In the genomic region with DNA sequence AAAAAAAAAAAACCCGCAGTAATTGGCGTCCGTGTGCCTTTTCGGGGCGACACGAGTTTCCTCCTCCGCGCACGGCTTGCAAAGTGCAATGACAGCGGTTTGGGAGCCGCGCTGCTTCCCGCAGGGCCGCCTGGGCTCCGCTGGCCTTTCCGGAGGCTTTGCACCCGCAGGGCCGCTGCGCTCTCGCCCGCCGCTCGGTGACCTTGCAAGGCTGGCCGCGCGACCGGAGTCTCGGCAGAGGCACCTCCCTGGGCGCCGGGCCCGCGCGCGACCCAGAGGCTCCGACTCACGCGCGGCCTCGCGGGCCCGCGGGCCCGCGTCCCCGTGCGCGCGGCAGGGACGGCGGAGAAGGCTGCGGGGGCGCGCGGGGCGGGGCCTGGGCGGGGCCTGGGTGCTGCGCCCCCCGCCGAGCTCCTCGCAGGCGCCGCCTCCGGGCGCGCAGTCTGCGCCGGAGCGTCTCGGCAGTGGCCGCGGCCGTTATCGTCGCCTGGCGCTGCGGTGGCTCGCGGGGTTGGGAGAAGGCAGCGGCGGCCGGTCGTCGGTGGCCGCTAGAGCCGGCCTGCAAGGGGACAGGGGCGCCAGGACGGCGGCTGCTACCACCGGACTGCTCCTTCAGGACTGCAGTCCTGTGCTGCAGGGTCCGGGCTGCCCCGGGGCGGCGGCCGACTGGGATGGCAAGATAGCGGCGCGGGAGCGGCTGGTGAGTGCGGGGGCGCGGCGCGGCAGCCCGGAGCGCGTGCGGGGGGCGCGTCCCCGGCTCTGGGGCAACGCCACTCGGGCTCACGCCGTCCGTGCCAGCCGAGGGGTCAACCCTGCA, we compare ENCODE assay signal across 8 mouse cellular contexts. TPM values are rescaled to one million over a fixed set of nuclear protein-coding genes. Genes with fewer than 3 reads are reported as not detected.
DNase-seq lines count a peak whose midpoint lies in the region; ATAC-seq lines count a peak whose summit lies in the region.

No protein-coding gene starts in this region.

- H3K27ac ChIP-seq in embryonic facial prominence, embryonic 11.5 days (replicated peaks; ENCODE audit: low read depth, low read length), result peak overlapping the region; percentile 56
- peak overlapping the region; percentile 78 for H3K27ac ChIP-seq in limb, embryonic 13.5 days
- H3K27ac ChIP-seq in midbrain, embryonic 13.5 days, result peak overlapping the region; percentile 84

- under 1% methylated on average over 85 of the region's 116 CpGs for whole genome bisulfite sequencing in embryonic facial prominence, embryonic 11.5 days
- WGBS in limb, embryonic 13.5 days, result under 1% methylated on average over 106 of the region's 116 CpGs
- WGBS in midbrain, embryonic 13.5 days, result under 1% methylated on average over 113 of the region's 116 CpGs

- H3K9me3 ChIP-seq in embryonic facial prominence, embryonic 11.5 days (replicated peaks; ENCODE audit: control insufficient read depth, low read length), result no peaks in the 10 kb centered on the region
- no peaks in the 10 kb centered on the region for H3K9me3 ChIP-seq in limb, embryonic 13.5 days
- H3K9me3 ChIP-seq in midbrain, embryonic 13.5 days, result no peaks in the 10 kb centered on the region

- H3K4me2 ChIP-seq in embryonic facial prominence, embryonic 11.5 days (ENCODE audit: low read depth, low read length), result peak overlapping the region; percentile 93
- peak overlapping the region; percentile 95 for H3K4me2 ChIP-seq in limb, embryonic 13.5 days (replicated peaks)
- peak overlapping the region; percentile 89 for H3K4me2 ChIP-seq in midbrain, embryonic 13.5 days (replicated peaks)

- H3K27me3 ChIP-seq in embryonic facial prominence, embryonic 11.5 days (ENCODE audit: control insufficient read depth, insufficient read depth, low read length), result no peaks in the 10 kb centered on the region
- H3K27me3 ChIP-seq in limb, embryonic 13.5 days, result peaks cover 3% of the 10 kb centered on the region; the same call in 1 of the 2 replicates
- peaks cover 27% of the 10 kb centered on the region for H3K27me3 ChIP-seq in midbrain, embryonic 13.5 days

- H3K4me3 ChIP-seq in embryonic facial prominence, embryonic 11.5 days (ENCODE audit: low read depth, low read length), result peak overlapping the region; percentile 72
- peak overlapping the region; percentile 86 for H3K4me3 ChIP-seq in limb, embryonic 13.5 days
- H3K4me3 ChIP-seq in midbrain, embryonic 13.5 days (replicated peaks), result peak overlapping the region; percentile 76

- no peaks in the 10 kb centered on the region; the same call in 1 of the 2 replicates for H3K4me1 ChIP-seq in embryonic facial prominence, embryonic 11.5 days (ENCODE audit: control insufficient read depth, insufficient read depth, low read length)
- peaks cover 23% of the 10 kb centered on the region for H3K4me1 ChIP-seq in limb, embryonic 13.5 days
- peaks cover 24% of the 10 kb centered on the region for H3K4me1 ChIP-seq in midbrain, embryonic 13.5 days (replicated peaks)

- peak overlapping the region; percentile 67 for H3K9ac ChIP-seq in embryonic facial prominence, embryonic 11.5 days (replicated peaks; ENCODE audit: low read length)
- peak overlapping the region; percentile 83 for H3K9ac ChIP-seq in limb, embryonic 13.5 days
- peak overlapping the region; percentile 82 for H3K9ac ChIP-seq in midbrain, embryonic 13.5 days (replicated peaks)

- H3K36me3 ChIP-seq in embryonic facial prominence, embryonic 11.5 days (replicated peaks; ENCODE audit: control insufficient read depth, insufficient read depth, low read depth, low read length), result no peaks in the 10 kb centered on the region
- no peaks in the 10 kb centered on the region; the same call in 1 of the 2 replicates for H3K36me3 ChIP-seq in limb, embryonic 13.5 days
- no peaks in the 10 kb centered on the region for H3K36me3 ChIP-seq in midbrain, embryonic 13.5 days

- peak; percentile 90 for ATAC-seq in embryonic facial prominence, embryonic 11.5 days (replicated peaks; ENCODE audit: insufficient number of reproducible peaks, low FRiP score, low TSS enrichment, low read depth)
- peak; percentile 93 for ATAC-seq in limb, embryonic 13.5 days (ENCODE audit: low FRiP score, low read depth)
- ATAC-seq in midbrain, embryonic 13.5 days, result peak; percentile 94
- no peak for ATAC-seq in inflammation-experienced regulatory T-cells, adult 6 months

- DNase-seq in adrenal gland, postnatal 36 days, result peak; percentile 95 to 97
- peak; percentile 90 for DNase-seq in embryonic facial prominence, embryonic 11.5 days (ENCODE audit: low spot score)
- peak; percentile 81 for DNase-seq in heart, adult 8-10 months (ENCODE audit: low spot score)
- DNase-seq in kidney, adult 9 months, result peak; percentile 91
- DNase-seq in spleen, postnatal 14 days (ENCODE audit: low spot score in 2 of 2), result peak; percentile 17 to 36

RNA-seq across cellular contexts. Expression of a gene that starts 38.9 kb away (rescaled TPM):
- 10 to 100 TPM; 35.8 to 59.6 TPM for total RNA-seq in adrenal gland, postnatal 36 days (2021)
- polyA plus RNA-seq in embryonic facial prominence, embryonic 11.5 days (2014; fragmentation: Nextera tagmentation; extraction: Ambion mirVana), result 19.8 and 22.9 TPM in 2 replicates
- 10 to 100 TPM; 51.5 to 61.6 (median 57.9) TPM for total RNA-seq in heart, adult 8-10 months (2022)
- 15.3 and 17.5 TPM in 2 replicates for polyA plus RNA-seq in limb, embryonic 13.5 days (2015; fragmentation: Nextera tagmentation; extraction: Ambion mirVana)
- 7.1 and 8.2 TPM in 2 replicates for polyA plus RNA-seq in midbrain, embryonic 13.5 days (2015; fragmentation: Nextera tagmentation; extraction: Ambion mirVana)
- polyA plus RNA-seq in inflammation-experienced regulatory T-cells, adult 6 months (2017; shearing (Covaris generic)), result under 1 TPM in 2 of 3 experiments, not detected in 1; 0.12 to 0.23 TPM

Comparison
In these comparisons a context has a peak if more than half of its experiments do, and no peak if none do; other contexts are left out.
1. DNase-seq: peak in every context shown above with its lines; median percentile 96 in adrenal gland, postnatal 36 days; 91 in kidney, adult 9 months; 90 in embryonic facial prominence, embryonic 11.5 days; 81 in heart, adult 8-10 months; 26 in spleen, postnatal 14 days.